Mouse (Mus musculus) heart, adult 9 months (tissue): ENCODE data around the gene Tctex1d4.

Source experiments
- DNase-seq, 2 experiments: peaks; one replicate each; pipeline ENCODE4 v3.0.0; 2022; ENCODE audit warnings: low spot score in 2 of 2

The Tctex1d4 gene

DNA sequence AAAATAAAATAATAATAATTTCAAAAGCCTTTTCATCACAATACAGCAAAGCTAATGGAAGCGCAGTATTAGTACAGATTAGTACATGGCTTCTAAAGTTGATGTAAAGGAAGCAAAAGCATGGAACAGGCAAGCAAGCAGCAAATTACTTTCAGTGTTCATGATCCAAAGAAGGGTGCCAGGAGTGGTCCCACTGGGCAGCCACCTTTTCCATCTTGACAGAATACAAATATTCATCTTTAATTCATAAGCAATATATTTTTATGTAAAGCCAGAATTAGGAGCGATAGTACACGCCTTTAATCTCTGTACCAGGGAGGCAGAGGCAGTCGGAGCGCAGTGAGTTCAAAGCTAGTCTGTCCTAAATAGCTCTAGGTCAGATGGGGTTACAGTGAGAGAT lies 7.0 kb upstream of the Tctex1d4 start:
- no peak for DNase-seq

DNA sequence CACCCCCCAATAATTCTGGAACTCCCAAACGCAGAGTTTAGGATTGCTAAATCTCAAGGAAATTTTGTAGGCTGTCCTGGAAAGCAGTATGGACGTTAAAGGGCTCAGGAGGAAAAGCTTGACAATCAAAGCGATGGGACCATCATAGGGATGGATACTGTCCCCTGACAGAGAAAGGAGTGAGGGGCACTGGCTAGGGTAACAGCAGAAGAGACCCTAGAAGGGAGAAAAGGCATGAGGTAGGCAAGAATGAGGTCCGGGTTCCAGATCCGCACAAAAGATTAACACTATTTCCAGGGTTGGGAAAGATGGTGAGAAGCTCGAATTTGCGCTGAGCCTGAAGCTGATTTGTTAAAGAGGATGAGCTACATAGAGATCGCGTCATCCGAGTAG lies 6.5 kb upstream of the Tctex1d4 start:
- no peak for DNase-seq

DNA sequence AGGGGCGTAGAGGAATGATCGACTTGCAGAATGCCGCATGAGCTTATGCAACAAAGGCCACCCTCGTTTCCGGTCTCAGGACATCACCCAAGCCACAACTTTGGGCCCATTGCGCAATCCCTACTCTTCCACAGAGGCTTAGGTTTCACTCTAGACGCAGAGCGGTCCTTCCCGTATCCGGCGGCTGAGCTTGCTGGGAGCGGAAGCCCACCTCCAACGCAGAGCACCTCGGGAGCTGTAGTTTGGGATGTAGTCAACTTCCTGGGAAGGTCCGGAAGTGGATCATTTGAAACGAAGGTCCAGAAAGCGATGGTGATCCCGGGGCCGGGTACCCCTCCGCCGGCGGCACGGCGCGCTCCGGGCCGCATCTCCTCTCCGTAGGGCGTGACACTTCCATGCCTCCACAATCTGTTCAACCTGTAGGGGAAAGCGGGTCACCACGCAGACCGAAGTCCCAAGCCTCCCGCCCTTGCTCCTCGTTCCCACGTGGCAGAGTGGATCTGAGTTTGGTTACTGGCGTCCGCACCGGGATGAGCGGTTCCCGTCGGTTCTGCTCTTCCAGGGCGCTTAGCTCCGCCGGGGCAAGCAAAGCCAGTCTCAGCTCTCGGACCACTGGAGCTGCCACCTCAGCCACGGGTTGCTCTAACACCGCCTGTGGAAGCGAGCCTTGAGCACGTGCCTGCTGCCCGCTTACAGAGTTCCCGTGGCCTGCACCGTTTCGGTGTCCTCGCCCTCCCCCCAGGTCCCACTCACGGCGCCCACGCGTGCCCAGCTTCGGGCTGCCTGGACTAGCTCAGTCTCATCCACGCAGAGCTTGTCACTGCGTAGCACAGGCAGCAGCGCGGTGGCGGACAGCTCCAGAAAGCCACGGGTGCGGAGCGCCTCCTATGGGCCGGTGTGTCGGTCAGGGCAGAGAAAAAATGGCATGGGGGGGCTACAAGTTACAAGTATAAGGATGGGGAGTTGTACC lies 5.9 kb upstream of the Tctex1d4 start:
- DNase-seq, result peak; percentile 98

DNA sequence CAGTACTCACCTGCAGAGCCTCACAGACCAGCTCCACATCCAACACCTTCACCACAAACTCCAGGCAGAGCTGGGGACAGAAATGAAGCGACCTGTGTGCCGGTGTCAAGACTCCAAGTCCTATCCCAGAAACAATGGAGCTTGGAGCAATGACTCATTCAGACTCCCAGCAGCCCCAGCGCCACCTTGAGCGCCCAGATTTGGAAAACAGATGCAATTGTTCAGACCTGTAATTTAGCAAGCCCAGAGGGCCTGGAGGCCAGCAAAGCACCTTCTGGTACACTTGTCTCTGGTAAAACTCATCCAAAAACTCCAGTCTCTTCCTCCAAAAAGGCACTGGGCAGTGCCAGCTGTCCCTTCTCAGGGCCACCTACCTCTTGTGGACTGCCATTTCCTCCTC lies 4.4 kb upstream of the Tctex1d4 start:
- DNase-seq, result no peak

DNA sequence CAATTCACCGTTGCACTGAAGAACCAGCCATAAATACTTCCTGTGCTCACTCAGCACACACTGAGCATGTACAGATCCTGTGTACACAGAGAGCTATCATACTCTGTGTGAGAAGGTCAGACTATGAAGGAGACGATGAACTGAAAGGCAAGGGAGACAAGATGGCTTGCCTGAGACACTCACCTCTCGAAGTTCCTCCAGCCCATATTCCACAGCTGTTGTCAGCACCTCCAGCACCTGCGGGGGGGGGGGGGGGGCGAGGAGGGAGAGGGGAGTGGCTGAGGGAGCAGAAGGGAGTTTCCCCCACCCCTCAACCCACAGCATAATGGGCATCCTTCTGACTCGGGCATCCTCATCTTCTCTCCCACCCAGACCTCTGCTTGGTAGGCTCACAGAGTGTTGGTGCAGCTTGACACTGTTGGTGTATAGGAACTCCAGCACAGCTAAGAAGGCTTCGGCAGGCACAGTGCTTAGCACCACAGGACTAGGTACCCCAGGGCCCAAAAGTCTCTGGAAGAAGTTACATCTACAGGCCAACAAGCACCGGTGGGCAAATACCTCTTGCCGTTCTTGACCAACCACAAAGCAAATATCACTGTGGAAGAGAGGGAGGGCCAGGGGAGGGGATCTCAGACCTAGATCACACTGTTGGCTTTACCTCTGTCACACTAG lies 2.9 kb upstream of the Tctex1d4 start:
- DNase-seq, result no peak

DNA sequence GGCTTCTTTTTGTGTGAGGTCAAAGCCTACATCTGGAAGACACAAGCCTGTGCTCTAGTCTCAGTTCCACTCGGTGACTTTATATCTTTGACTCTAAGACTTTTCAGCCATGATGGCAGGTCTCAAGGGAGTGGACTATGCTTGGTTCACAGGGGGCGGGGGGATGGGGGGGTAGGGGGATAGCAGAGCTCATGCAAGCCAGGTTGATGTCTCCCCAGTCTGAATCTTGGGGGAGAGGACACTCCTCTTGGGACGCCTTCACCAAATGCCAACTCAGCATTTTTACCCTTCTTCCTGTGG lies 2.4 kb upstream of the Tctex1d4 start:
- DNase-seq, result no peak

DNA sequence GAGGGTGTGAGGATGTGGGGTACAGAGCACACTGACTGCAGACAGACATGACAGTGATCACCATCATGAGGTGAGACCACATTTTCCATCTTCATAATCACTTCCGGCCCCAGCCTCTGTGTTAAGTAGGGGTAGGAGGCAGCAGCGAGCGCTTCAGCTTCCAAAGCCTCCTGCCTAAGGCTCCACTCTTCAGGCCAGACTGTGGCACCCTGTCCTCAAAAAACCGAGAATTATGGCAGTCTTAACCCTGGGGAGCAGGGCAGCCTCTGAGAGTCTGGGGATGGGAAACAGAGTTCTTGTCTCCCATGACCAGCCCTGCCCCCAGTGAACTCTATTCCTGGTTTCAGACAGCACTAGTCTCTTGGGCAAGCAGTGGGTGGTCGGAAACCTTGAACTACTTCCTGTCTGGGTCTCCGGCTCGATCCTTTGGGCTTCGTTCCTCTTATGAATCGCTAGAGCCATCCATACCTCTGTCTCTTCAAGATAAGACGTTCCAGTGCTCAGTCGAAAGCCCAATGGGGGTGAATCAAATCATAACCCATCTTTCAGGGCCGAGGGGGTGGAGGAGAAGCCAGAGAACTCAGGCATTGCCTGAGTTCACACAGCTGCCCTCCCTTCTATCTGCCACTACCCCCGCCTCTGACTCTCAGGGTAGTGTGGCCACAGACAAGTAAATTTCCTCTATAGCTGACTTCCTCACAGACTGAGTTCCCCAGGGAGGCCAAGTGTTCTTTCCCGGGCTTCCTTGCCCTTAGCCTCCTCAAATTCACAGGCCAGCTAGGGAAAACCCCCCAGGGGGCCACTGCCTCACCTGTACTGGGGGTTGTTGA lies 1.9 kb upstream of the Tctex1d4 start:
- peak; percentile 66 to 75 for DNase-seq

DNA sequence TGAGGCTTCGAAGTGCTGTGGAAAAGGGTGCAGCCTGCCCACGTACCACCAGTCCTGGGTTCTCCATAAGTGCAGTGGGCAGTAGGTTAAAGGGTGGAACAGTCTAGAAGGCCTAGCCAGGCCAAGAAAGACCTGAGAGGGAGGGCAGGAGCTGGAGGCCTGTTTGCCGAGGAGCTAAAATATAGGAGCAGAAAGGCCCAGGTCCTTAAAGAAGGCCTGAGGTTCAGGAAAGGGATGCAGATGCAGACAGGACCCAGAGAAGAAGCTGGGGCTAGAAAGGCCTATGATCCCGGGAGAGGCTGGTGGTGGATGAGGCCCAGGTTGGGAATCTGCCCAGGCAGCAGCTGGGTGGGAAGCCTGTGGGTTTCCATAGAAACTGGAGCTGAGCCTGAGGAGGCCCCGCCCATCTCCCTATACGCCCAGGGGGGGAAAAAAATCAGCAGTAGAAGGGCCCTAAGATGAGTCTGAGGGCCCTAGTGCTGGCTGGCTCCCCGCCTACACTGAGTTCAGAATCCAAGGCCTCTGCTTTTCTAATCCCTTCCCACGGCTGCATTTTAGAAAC lies 1.2 kb upstream of the Tctex1d4 start, which contains the start of gene Btbd19:
Gene Btbd19 (minus strand): TSS at position 378 of the 562 bp plus-strand sequence.
- peak; percentile 87 to 88 for DNase-seq

DNA sequence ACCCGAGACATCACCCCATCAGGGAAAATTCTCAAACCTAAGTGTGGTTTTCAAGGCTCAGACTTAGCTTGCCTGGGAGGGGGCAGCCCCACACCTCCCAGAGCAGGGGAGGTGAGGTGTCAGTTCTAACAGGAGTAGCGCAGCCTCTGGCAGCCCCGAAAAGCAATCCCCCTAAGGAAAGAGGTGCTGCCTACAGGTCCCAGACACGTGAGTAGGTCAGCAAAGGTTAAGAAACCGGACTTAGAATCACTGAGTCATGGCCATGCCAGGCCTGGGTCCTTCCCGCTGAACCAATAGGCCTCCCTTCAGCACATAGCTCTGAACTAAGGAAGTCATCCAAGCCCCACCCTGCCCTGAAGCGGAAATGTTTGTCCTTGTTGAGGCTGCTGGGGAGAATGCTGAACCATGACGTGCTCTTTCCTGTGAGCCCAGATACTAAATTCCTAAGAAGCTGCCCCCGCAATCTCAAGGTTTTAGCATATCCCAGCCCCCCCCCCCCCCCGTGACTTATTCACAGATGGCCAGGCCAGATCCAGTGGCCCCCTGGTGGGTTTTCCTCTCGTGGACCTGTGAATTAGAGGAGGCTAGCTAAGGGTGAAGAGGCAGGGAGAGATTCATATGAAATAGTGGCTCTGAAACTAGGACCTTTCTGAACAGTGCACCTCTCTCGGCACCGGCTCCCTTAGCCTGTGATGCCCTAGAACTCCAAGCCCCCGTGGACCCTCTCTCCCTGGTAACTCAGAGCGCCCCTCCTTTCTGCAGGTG lies 502 bp upstream of the Tctex1d4 start:
- peak; percentile 93 to 95 for DNase-seq

DNA sequence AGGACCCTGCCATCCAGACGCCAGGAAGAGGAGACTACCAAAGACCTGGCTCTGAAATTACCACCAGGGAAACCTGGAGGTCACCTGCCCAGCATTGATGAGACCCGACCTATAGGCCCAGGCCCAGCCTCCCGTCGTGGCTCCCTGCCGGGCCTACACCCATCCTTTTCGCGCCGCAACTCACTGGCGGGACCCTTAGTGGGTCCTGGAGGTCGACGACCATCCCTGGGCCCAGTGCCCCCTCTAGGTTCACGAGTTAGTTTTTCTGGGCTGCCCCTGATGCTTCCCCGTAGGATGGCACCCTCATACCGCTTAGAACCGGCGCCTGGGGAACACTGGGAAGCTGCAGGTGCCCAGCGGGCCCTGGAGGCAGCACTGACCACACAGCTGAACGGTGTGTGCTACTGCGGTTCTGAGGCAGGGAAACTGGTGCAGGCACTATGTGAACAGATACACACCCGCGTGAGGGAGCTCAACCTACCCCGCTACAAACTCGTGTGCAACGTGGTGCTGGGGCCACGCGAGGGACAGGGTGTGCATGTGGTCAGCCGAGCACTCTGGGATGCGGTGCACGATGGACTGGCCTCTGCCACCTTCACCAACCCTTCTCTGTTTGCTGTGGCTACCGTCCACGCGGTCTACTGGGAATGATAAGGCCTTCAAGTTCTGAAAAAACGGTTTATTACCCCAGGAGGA lies 1.5 kb downstream of the Tctex1d4 start:
- DNase-seq, result no peak

DNA sequence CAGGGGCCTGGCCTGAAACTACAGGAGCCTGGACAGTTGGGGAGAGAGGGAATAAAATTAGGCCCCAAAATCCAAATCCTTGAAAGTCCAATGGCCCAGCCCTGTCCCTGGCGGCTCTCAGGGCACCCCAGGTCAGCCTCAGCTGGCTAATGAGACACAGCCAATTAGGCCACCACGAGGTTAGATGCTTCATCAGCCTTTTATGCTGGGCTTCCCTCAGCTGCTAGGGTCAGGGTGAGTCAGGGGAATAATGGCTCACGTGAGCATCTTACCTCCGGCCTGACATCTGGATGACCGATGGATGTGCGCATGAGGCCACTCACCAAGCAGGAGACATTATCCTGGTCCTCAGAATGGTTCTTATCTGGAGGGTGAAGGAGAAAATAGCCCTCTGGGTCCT lies 4.2 kb downstream of the Tctex1d4 start:
- DNase-seq, result no peak

DNA sequence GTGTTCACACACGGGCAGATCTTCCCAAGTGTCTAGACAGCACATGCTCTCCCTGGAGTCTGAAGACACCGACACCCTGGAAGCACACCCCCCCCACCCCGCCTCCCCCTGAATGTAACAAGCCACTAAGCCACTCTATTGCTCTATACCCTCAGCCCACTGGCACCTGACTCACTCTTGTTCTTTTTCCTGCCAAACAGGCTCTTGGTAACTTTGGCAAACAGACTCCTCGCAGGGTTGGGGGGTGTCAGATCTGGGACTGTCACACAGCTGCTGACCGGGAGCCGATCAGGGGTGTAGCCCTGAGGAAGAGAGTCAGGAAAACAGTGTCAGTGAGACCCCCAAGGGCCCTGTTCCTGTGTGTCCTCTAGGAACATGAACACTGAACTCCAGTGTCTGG lies 4.6 kb downstream of the Tctex1d4 start:
- no peak for DNase-seq

DNA sequence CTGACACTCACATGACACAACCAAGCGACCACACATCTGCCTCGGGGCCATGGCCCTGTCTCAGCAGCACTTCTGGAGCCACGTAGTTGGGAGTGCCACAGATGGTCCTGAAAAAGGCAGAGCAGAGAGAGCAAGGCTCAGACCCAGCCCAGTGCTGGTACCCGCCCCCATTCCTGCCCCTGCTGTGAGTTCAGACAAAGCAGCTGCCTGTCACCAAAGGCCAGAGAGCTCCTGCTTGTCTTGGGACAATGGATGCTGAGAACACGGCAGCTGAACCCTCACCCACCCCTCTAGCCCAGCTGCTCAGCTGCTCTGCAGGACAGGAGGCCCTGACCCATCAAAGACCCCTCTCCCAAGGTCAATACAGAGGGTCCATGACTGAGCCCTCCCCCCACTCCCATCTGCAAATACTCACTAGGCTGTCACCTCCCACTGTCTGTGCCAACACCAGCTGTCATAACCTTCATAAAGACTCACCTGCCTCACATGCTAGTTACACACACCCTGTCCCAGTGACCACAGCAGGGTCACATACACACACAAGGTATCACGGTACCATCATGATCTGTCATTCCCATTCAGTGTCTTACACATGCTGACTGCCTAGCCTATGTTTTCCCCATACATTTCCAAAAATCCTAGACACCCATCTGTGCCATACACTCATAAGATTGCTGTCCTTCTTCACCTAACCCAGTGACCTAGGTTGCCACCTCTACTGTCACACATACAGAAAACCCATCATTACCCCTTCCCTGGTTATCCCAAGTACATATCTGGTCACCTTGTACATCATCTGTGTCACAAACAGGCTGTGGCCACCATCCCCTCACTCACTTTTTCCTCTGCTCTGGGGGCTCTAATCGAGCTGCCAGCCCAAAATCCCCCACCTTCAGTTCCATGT lies 5.5 kb downstream of the Tctex1d4 start:
- no peak for DNase-seq

DNA sequence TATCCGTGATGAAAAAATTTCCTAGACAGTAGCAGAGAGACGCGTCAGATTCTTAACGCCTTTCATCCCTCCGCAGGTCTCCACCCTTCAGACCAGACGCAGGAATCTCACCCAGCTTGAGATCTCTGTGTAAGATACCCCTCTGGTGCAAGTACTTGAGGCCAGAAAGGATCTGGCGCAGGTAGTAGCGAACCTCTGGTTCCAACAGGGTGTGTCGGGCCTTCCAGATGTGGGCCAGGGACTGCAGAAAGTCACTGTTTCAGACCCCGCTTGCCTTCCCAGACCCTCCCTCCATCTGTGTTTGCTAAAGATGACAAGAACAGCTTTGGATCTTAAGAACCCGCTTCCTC lies 6.2 kb downstream of the Tctex1d4 start:
- no peak for DNase-seq

DNA sequence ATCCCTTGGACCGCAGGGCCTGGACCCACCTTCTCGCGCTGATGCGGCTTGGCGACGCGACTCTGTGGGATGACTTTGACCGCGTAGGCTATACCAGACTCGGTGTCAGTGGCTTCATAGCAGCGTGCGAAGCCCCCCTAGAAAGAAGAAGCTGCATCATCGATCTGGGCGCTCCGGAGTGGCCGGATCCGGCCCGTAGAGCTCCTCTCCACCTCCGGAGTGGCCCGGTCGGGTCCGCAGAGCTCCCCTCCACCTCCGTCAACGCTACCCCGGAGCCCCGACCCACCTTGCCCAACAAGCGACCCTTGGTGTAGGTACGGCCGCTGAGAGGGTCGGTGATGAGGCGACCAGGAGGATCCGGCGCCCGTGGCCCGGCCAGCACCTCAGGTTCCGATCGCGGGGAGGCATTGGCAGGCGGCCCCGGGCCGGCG lies 6.8 kb downstream of the Tctex1d4 start:
- DNase-seq, result no peak

DNA sequence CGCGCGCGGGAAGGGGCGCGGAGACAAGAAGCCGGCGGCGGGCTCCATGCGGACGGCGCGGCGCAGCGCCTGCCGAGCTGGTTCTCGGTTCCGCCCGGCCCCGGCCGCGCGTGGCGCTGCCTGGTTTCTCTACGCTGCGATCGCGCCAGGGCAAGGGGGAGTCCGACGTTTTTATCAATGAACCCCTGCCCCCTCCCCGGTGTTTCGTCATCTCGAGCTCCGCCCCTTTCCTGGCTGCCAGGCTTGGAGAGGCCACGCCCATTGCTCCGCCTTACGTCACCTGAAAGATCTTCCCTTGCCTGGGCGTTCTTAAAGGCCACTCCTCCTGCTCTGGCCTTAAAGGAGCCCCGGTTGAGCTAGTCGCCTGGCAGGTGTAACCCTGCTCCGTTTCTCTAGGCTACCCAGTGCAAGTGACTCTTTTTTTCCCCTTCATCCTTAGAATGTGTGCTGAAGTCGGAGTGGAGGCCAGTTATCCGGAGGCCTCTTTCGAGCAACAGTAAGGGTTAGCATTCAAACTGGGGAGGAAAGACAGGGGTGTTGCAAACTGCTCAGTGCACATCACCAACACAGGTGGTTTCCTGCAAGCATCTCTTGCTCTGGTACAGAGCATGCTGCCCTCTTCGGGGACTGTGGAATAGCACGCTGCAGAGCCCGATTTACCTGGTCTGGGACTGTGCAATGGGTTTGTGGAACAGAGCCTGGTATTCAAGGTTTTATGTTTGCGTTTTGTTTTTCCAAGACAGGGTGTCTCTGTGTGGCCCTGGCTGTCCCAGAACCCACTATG lies 7.4 kb downstream of the Tctex1d4 start, which contains the start of gene Plk3:
Gene Plk3 (minus strand): TSS at position 147 of the 784 bp plus-strand sequence.
- peak; percentile 96 to 97 for DNase-seq

DNA sequence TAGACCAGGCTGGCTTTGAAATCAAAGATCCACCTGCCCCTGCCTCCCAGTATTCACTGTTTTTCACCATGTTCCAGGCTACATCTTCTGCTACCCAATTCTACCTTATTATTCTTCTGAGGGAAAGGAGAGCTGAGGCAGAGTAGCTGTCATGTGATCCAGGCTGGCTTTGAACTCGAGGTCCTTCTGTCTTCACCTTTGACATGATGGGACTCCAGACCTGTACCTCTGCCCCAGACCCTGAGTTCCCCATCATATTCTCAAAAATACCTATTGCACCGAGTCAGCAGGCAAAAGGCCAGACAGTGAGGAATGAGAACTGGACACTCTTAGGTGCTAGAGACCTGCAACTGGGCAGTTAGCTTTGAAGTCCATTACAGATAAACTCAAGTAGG lies 8.0 kb downstream of the Tctex1d4 start:
- no peak for DNase-seq

DNA sequence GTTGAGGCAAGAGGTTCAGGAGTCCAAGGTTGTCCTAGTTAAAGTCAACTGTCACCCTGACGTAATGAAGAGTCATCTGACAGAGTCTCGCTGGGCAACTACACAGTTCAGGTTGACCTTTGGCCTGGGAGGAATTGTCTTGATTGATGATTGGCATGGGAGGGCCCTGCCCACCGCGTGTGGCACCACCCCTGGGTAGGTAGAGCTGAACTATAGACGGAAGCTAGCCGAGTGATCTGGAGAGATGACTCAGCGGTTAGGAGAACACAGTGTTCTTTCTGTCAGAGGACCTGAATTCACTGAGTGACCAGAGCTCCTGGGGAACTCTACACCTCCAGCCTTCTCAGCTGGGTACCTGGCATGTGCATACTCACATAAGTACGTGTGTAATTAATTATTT lies 9.4 kb downstream of the Tctex1d4 start:
- DNase-seq, result no peak
